Mouse (Mus musculus) lung, embryonic 14.5 days (tissue): ENCODE measurements around the gene Hddc3. TPM values are rescaled to one million over a fixed set of nuclear protein-coding genes. Genes with fewer than 3 reads are reported as not detected.
A peak's percentile ranks its signal among the peaks of the same experiment; 100 is the strongest.

ENCODE experiments used
- ATAC-seq: fragments of 200-750 bp; cut with Nextera tagmentation; 2 replicates; pipeline ENCODE4 v1.8.0; 2017; ENCODE audit warnings: mild to moderate bottlenecking, moderate TSS enrichment, moderate library complexity; ENCODE audit not compliant: insufficient read depth
- DNase-seq: peaks from one replicate; pipeline ENCODE4 v3.0.0-alpha.2; 2015
- H3K27ac ChIP-seq: fragments of 300-500 bp; sonication (generic); 2 replicates; pipeline ENCODE4 v1.5.1; 2014; ENCODE audit warnings: low read depth, mild to moderate bottlenecking, moderate library complexity
- H3K27me3 ChIP-seq: fragments of 300-500 bp; sonication (generic); 2 replicates; pipeline ENCODE4 v1.6.1; 2014; ENCODE audit warnings: low read length, control low read depth; ENCODE audit not compliant: insufficient read depth
- H3K36me3 ChIP-seq: fragments of 300-500 bp; sonication (generic); 2 replicates; pipeline ENCODE4 v1.6.1; 2014; ENCODE audit warnings: control low read depth; ENCODE audit not compliant: insufficient read depth
- H3K4me1 ChIP-seq: fragments of 300-500 bp; sonication (generic); 2 replicates; pipeline ENCODE4 v1.6.1; 2014; ENCODE audit warnings: antibody characterized with exemption, control low read depth; ENCODE audit not compliant: insufficient read depth
- H3K4me2 ChIP-seq: fragments of 300-500 bp; sonication (generic); 2 replicates; pipeline ENCODE4 v1.6.1; 2014; ENCODE audit warnings: mild to moderate bottlenecking
- H3K4me3 ChIP-seq: fragments of 300-500 bp; sonication (generic); 2 replicates; pipeline ENCODE4 v1.5.1; 2014; ENCODE audit warnings: low read depth, low read length
- H3K9ac ChIP-seq: fragments of 300-500 bp; sonication (generic); 2 replicates; pipeline ENCODE4 v1.6.1; 2014
- H3K9me3 ChIP-seq: fragments of 300-500 bp; sonication (generic); 2 replicates; pipeline ENCODE4 v1.6.1; 2016; ENCODE audit warnings: low read depth, low read length, control low read depth
- CTCF ChIP-seq: IDR thresholded peaks from 2 replicates; pipeline ENCODE4 v1.5.1; 2016; ENCODE audit warnings: antibody characterized with exemption, low read depth
- WGBS: fragments of 180-500 bp; shearing (Covaris S2); extraction: QIAGEN DNeasy Blood & Tissue Kit; methylation state at CpG from one replicate; pipeline ENCODE4 v1.1.7; 2014; 5-methylcytosine and 5-hydroxymethylcytosine counted together
- polyA plus RNA-seq: library from polyadenylated mRNA; unstranded; fragments of >200 nt; fragmentation: Nextera tagmentation; extraction: Ambion mirVana; gene quantifications from 2 replicates; pipeline ENCODE4 v1.2.1, GENCODE M21; 2014

Hddc3 gene
- polyA plus RNA-seq, 1 experiment from 2014 or later = 17.9 TPM

DNA sequence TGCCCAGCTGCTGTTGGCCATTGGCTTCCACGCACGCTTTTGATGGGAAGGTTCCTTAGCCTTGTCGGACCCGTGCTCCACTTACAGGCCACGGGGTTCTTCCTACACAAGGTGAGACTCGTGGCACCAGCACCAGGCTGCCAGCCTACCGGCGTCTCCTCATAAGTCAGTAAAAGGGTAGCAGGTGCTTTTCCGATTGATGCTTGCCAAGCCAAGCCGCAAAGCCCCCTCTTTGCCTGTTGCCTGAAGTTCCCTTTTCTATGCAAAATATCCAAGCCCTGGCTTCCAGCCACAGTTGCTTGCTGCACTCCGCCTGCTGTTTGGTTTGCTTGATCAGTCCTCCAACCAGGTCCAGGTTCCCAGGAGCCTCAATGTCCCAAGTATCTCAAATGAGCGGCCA, 30.9 kb downstream of the Hddc3 start:
- H3K4me3 ChIP-seq = no peak overlapping the region
- 80% methylated on average over 12 of the region's 12 CpGs for WGBS
- TF ChIP-seq CTCF = no peak

DNA sequence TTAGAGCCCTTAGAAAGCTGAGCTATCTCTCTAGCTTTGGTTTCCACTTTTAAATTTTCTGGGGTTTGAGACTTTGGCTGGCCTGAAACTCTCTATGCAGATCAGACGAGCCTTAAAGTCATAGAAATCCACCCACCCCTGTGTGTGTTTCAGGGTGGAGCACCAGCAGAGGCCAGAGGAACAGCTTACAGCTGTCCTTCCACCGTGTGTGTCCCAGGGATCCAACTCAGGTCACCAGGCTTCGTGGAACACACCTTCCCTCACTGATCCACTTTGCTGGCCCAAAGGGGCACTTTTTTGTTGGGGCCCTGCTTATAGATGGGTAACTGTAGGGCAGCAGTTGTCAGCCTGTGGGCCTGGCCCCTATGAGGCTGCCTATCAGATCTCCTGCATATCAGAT, 31.4 kb downstream of the Hddc3 start:
- H3K4me3 ChIP-seq = no peak overlapping the region
- H3K9ac ChIP-seq = no peak overlapping the region
- no peak for DNase-seq
- H3K36me3 ChIP-seq = no peaks in the 10 kb centered on the region
- WGBS = 58% methylated on average over 3 of the region's 3 CpGs
- peaks cover 5% of the 10 kb centered on the region; the same call in 1 of the 2 replicates for H3K4me1 ChIP-seq
- H3K27ac ChIP-seq = no peak overlapping the region
- TF ChIP-seq CTCF = no peak
- no peaks in the 10 kb centered on the region for H3K27me3 ChIP-seq
- ATAC-seq = no peak
- no peaks in the 10 kb centered on the region for H3K9me3 ChIP-seq
- H3K4me2 ChIP-seq = no peak overlapping the region

More for the DNA sequence above, 30.9 kb downstream of the Hddc3 start:
- H3K4me2 ChIP-seq = no peak overlapping the region
- DNase-seq (no peak), ATAC-seq (no peak)
- H3K27ac ChIP-seq = no peak overlapping the region
- H3K9me3 ChIP-seq = no peaks in the 10 kb centered on the region
- no peak overlapping the region for H3K9ac ChIP-seq
- H3K36me3 ChIP-seq = no peaks in the 10 kb centered on the region
- no peaks in the 10 kb centered on the region for H3K27me3 ChIP-seq
- peaks cover 5% of the 10 kb centered on the region; the same call in 1 of the 2 replicates for H3K4me1 ChIP-seq

DNA sequence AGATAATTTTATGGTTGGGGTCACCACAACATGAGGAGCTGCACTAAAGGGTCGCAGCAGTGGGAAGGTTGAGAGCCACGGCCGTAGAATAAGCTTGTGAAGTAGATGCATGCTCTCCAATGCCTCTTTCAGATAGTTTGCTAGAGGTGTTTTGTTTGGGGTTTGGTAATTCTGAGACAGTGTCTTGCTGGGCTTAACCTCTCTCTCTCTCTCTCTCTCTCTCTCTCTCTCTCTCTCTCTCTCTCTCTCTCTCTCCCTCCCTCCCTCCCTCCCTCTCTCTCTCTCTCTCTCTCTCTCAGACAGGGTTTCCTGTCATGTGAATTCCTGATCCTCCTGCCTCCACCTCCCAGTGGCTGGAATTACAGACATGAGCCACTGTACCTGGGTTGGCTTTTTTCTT, 31.8 kb downstream of the Hddc3 start:
- Histone ChIP-seq H3K4me2 (no peak overlapping the region), H3K9me3 (no peaks in the 10 kb centered on the region), H3K36me3 (no peaks in the 10 kb centered on the region), H3K27ac (no peak overlapping the region), H3K4me3 (no peak overlapping the region), H3K27me3 (no peaks in the 10 kb centered on the region), H3K9ac (no peak overlapping the region), H3K4me1 (peaks cover 4% of the 10 kb centered on the region; the same call in 1 of the 2 replicates)
- no peak for DNase-seq
- WGBS = 80% methylated on average over 3 of the region's 3 CpGs
- ATAC-seq = no peak
- TF ChIP-seq CTCF = no peak

DNA sequence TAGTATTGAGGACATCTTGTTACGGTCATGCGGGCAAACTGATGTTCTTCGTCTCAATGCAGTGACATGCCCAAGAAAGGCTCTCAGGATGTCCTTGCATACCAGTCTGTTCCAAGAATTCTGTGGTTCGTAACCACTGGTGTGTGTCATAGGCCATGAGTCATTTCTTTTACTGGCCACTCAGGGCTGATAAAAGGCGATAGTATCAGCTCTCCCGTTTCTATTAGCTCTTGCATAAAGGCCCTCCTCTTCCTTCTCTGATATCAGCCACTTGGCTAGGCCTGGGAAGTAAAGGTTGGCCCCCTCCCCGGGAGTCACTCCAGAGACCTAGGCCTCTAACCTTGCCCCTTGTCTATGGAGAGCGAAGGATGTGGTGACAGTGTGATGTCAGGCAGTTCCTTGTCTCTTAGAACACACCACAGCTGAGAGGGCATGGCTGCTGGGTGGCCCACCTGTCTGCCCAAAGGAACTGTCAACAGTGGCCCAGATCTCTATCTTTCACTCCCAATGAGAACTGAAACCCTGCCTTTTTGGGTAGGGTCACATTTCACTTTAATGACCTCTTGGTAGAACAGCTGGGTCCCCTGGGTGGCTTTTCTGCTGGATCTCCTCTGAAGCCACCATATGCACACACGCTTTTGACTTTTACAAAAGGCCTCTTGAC, 32.6 kb downstream of the Hddc3 start:
- H3K9ac ChIP-seq = no peak overlapping the region
- ATAC-seq (no peak), DNase-seq (no peak)
- H3K4me3 ChIP-seq = no peak overlapping the region
- no peak overlapping the region for H3K4me2 ChIP-seq
- no peak overlapping the region for H3K27ac ChIP-seq
- no peaks in the 10 kb centered on the region for H3K4me1 ChIP-seq
- TF ChIP-seq CTCF = no peak
- WGBS = 68% methylated on average over 9 of the region's 9 CpGs
- no peaks in the 10 kb centered on the region for H3K9me3 ChIP-seq
- H3K36me3 ChIP-seq = no peaks in the 10 kb centered on the region
- H3K27me3 ChIP-seq = no peaks in the 10 kb centered on the region

DNA sequence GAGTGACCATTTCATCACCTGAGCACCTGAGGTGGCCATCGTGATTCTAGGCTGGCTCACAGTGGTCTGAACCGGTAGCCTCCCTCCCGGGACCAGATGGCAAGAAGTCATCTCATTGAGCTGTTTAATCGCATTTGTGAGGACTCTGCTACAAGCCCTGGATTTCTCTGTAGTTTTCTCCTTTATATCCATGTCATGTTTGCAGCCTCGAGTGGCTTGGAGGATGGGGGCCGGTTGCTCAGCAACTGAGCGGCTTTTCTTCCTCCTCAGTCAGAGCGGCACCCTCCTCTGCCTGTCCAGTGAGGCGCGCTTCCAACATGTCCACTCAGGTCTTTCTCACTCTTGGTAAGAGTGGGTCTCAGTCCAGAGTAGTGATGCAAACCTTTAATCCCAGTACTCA, 33.3 kb downstream of the Hddc3 start:
- DNase-seq = no peak
- H3K4me3 ChIP-seq = no peak overlapping the region
- no peaks in the 10 kb centered on the region for H3K27me3 ChIP-seq
- no peak for TF ChIP-seq CTCF
- no peak overlapping the region for H3K4me2 ChIP-seq
- H3K4me1 ChIP-seq = no peaks in the 10 kb centered on the region
- H3K9me3 ChIP-seq = no peaks in the 10 kb centered on the region
- no peak overlapping the region for H3K9ac ChIP-seq
- no peaks in the 10 kb centered on the region for H3K36me3 ChIP-seq
- WGBS = 72% methylated on average over 10 of the region's 10 CpGs
- ATAC-seq = no peak
- H3K27ac ChIP-seq = no peak overlapping the region

DNA sequence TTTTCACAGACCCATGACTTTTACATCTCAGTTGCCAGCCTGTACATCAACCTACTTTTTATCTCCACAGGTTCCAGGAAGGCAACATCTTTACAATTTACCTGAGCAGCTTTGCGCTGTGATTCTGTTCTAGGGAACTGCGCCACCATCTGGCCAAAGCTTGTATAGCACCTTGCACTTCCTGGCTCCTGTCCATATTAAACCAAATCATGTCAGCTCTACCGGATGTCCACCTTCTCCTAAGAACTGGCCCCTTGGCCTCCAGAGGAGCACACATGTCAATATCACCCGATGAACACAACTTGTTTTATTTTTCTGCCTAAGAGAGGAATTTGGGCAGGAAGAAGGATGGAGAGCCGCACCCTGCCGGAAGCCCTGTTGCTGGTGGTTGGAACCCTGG, 34.6 kb downstream of the Hddc3 start:
- 0 out of 2 replicates have a peak, but pooled peaks cover under 1% of the 10 kb centered on the region for H3K36me3 ChIP-seq
- peak; percentile 79 for DNase-seq
- peak; percentile 86 for TF ChIP-seq CTCF
- no peaks in the 10 kb centered on the region for H3K27me3 ChIP-seq
- ATAC-seq = no peak
- H3K9ac ChIP-seq = no peak overlapping the region
- H3K4me3 ChIP-seq = no peak overlapping the region
- H3K4me2 ChIP-seq = no peak overlapping the region
- no peaks in the 10 kb centered on the region for H3K4me1 ChIP-seq
- H3K27ac ChIP-seq = no peak overlapping the region
- H3K9me3 ChIP-seq = no peaks in the 10 kb centered on the region
- WGBS = 23% methylated on average over 6 of the region's 6 CpGs

DNA sequence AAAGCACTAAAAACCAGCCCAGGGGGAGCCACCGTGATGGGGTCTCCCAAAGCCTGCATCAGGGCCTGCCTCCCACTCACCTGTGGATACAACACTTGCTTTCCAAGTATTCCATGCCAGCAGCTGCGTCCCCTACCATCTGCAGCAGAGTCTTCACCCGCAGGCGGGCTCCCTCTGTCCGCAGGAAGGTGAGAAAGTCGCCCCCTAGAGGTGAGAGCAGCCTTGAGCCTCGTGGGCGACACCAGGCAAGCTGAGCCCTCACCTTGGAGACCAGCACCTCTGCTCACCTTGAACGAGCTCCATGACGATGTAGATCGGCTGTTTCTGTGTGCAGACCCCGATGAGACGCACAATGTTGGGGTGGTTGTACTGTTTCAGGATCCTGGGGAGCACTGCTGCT, 36.6 kb downstream of the Hddc3 start:
- DNase-seq (peak; percentile 54), ATAC-seq (no peak)
- H3K27ac ChIP-seq = no peak overlapping the region
- no peak overlapping the region for H3K4me3 ChIP-seq
- H3K4me1 ChIP-seq = no peaks in the 10 kb centered on the region
- TF ChIP-seq CTCF = peak; percentile 60
- no peaks in the 10 kb centered on the region for H3K9me3 ChIP-seq
- no peak overlapping the region for H3K4me2 ChIP-seq
- no peak overlapping the region for H3K9ac ChIP-seq
- 56% methylated on average over 13 of the region's 13 CpGs for WGBS
- no peaks in the 10 kb centered on the region for H3K27me3 ChIP-seq
- 0 out of 2 replicates have a peak, but pooled peaks cover 3% of the 10 kb centered on the region for H3K36me3 ChIP-seq

DNA sequence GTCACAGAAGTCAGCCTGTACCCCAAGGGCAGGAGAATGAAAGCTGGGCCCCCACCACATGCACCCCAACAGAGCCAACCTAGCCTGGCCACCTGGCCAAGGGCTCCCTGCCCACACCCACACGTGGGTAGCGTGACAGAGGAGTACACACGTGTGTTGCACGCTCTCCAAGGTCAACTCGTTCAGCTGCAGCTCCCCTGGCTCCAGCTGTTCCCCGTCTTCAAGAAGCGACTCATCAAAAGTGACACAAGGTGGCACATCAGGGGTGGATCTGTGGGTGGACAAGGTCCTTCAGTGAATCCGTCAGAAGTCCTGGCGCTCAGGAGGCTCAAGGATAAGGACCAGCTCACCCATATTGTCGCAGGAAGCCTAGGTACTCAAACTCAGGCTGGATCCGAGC, 40.0 kb downstream of the Hddc3 start:
- DNase-seq (no peak), ATAC-seq (no peak)
- H3K4me3 ChIP-seq = no peak overlapping the region
- no peaks in the 10 kb centered on the region for H3K27me3 ChIP-seq
- no peak overlapping the region for H3K27ac ChIP-seq
- H3K4me1 ChIP-seq = peaks cover 4% of the 10 kb centered on the region; the same call in 1 of the 2 replicates
- 59% methylated on average over 11 of the region's 11 CpGs for WGBS
- no peak overlapping the region for H3K9ac ChIP-seq
- TF ChIP-seq CTCF = no peak
- H3K9me3 ChIP-seq = no peaks in the 10 kb centered on the region
- 0 out of 2 replicates have a peak, but pooled peaks cover 3% of the 10 kb centered on the region for H3K36me3 ChIP-seq
- H3K4me2 ChIP-seq = no peak overlapping the region
